Mouse (Mus musculus) midbrain, postnatal 0 days (tissue): ENCODE results near the gene Mars. TPM values are rescaled to one million over a fixed set of nuclear protein-coding genes. Genes with fewer than 3 reads are reported as not detected.

Experiments used
- ATAC-seq: fragments of 200-750 bp; cut with Nextera tagmentation; 2 replicates; pipeline ENCODE4 v1.8.0; 2017; ENCODE audit warnings: moderate number of reproducible peaks, mild to moderate bottlenecking, moderate TSS enrichment, moderate library complexity; ENCODE audit not compliant: low FRiP score
- DNase-seq: peaks from one replicate; pipeline ENCODE4 v3.0.0-alpha.2; 2015; ENCODE audit warnings: low spot score
- H3K27ac ChIP-seq: fragments of 300-500 bp; sonication (generic); 2 replicates; pipeline ENCODE4 v1.5.1; 2014; ENCODE audit warnings: low read depth, mild to moderate bottlenecking, low read length, mixed read lengths
- H3K27me3 ChIP-seq: fragments of 300-500 bp; sonication (generic); 2 replicates; pipeline ENCODE4 v1.6.1; 2014; ENCODE audit warnings: low read length, control low read depth, mixed read lengths; ENCODE audit not compliant: insufficient read depth
- H3K36me3 ChIP-seq: fragments of 300-500 bp; sonication (generic); 2 replicates; pipeline ENCODE4 v1.6.1; 2014; ENCODE audit warnings: low read length, control low read depth, mixed read lengths; ENCODE audit not compliant: insufficient read depth
- H3K4me1 ChIP-seq: fragments of 300-500 bp; sonication (generic); 2 replicates; pipeline ENCODE4 v1.6.1; 2014; ENCODE audit warnings: mild to moderate bottlenecking, control low read depth, antibody characterized with exemption, low read length, mixed read lengths; ENCODE audit not compliant: insufficient read depth
- H3K4me2 ChIP-seq: fragments of 300-500 bp; sonication (generic); 2 replicates; pipeline ENCODE4 v1.6.1; 2014; ENCODE audit warnings: low read depth, mild to moderate bottlenecking, low read length, mixed read lengths; ENCODE audit not compliant: poor library complexity, severe bottlenecking
- H3K4me3 ChIP-seq: fragments of 300-500 bp; sonication (generic); 2 replicates; pipeline ENCODE4 v1.5.1; 2014; ENCODE audit warnings: low read depth, mild to moderate bottlenecking, low read length, moderate library complexity
- H3K9ac ChIP-seq: fragments of 300-500 bp; sonication (generic); replicated peaks from 2 replicates; pipeline ENCODE4 v1.6.1; 2014; ENCODE audit warnings: mild to moderate bottlenecking, low read length, moderate library complexity, mixed read lengths; ENCODE audit not compliant: poor library complexity, severe bottlenecking
- H3K9me3 ChIP-seq: fragments of 300-500 bp; sonication (generic); 2 replicates; pipeline ENCODE4 v1.6.1; 2016; ENCODE audit warnings: low read length, control low read depth
- CTCF ChIP-seq: IDR thresholded peaks from 2 replicates; pipeline ENCODE4 v1.5.1; 2016; ENCODE audit warnings: antibody characterized with exemption, mild to moderate bottlenecking
- WGBS: fragments of 180-500 bp; shearing (Covaris S2); extraction: QIAGEN DNeasy Blood & Tissue Kit; methylation state at CpG from one replicate; pipeline ENCODE4 v1.1.7; 2014; 5-methylcytosine and 5-hydroxymethylcytosine counted together
- polyA plus RNA-seq: library from polyadenylated mRNA; unstranded; fragments of >200 nt; fragmentation: Nextera tagmentation; extraction: Ambion mirVana; gene quantifications from 2 replicates; pipeline ENCODE4 v1.2.1, GENCODE M21; 2015
- total RNA-seq: library from RNA; depleted of rRNA; stranded (reverse); fragments of >200 nt; gene quantifications from 2 replicates; pipeline ENCODE4 v1.2.3, GENCODE M21; 2014

The Mars gene
- total and polyA plus RNA-seq, 2 experiments from 2014 or later: 62.6 to 112 TPM

- Histone ChIP-seq H3K4me2 (no peak overlapping the region), H3K9ac (no peak overlapping the region), H3K4me3 (no peak overlapping the region), H3K36me3 (peaks cover 64% of the 10 kb centered on the region), H3K9me3 (no peaks in the 10 kb centered on the region), H3K27me3 (no peaks in the 10 kb centered on the region), H3K4me1 (no peaks in the 10 kb centered on the region), H3K27ac (no peak overlapping the region)
- DNase-seq (no peak), ATAC-seq (no peak)
- TF ChIP-seq CTCF: no peak
- WGBS: 90% methylated on average over 16 of the region's 16 CpGs
Measured at GRCm38 (mm10) chr10:127297015-127297871, 14.3 kb downstream of the Mars start.

GRCm38 (mm10) chr10:127295986-127296794, 15.4 kb downstream of the Mars start:
- DNase-seq: no peak
- Histone ChIP-seq H3K27ac (no peak overlapping the region), H3K36me3 (peaks cover 61% of the 10 kb centered on the region), H3K27me3 (no peaks in the 10 kb centered on the region), H3K4me3 (no peak overlapping the region), H3K9ac (no peak overlapping the region), H3K9me3 (no peaks in the 10 kb centered on the region), H3K4me2 (no peak overlapping the region), H3K4me1 (peaks cover 3% of the 10 kb centered on the region; the same call in 1 of the 2 replicates)
- no peak for ATAC-seq
- 92% methylated on average over 24 of the region's 24 CpGs for WGBS
- no peak for TF ChIP-seq CTCF

- WGBS: 93% methylated on average over 10 of the region's 10 CpGs
- Histone ChIP-seq H3K9me3 (no peaks in the 10 kb centered on the region), H3K36me3 (peaks cover 54% of the 10 kb centered on the region), H3K27ac (no peak overlapping the region), H3K4me2 (no peak overlapping the region), H3K4me1 (peaks cover 3% of the 10 kb centered on the region; the same call in 1 of the 2 replicates), H3K9ac (no peak overlapping the region), H3K4me3 (no peak overlapping the region), H3K27me3 (no peaks in the 10 kb centered on the region)
- no peak for ATAC-seq
- no peak for TF ChIP-seq CTCF
- no peak for DNase-seq
Measured at GRCm38 (mm10) chr10:127294895-127295510, 16.6 kb downstream of the Mars start.

DNA sequence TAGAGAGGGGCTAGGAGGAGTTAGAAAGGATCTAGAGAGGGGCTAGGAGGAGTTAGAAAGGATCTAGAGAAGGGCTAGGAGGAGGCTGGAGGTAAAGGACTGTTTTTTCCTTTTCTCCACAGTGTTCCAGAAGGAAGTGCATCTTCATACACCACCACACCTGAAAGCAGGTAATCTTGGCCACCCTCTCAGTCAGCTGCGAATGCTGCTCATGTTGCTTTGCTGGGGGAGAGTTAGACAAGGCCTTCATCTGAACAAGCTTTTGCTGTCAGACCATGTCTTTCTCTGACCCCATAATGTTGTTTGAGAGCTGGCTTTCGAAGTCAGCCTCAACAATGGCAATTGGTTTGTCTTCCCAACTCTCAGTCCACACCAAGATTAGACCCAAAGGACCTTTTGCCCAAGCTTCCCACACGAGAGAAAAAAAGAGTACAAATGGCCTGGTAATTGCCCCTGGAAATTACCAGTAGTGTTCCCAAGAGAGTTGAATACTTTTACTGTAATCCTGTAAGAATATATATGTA, 17.9 kb downstream of the Mars start:
- Histone ChIP-seq H3K27me3 (no peaks in the 10 kb centered on the region), H3K4me3 (no peak overlapping the region), H3K27ac (no peak overlapping the region), H3K9me3 (no peaks in the 10 kb centered on the region), H3K9ac (no peak overlapping the region), H3K4me1 (peaks cover 3% of the 10 kb centered on the region; the same call in 1 of the 2 replicates), H3K4me2 (no peak overlapping the region), H3K36me3 (peaks cover 42% of the 10 kb centered on the region)
- ATAC-seq: no peak
- TF ChIP-seq CTCF: no peak
- WGBS: 88% methylated on average over 3 of the region's 3 CpGs
- DNase-seq: no peak

DNA sequence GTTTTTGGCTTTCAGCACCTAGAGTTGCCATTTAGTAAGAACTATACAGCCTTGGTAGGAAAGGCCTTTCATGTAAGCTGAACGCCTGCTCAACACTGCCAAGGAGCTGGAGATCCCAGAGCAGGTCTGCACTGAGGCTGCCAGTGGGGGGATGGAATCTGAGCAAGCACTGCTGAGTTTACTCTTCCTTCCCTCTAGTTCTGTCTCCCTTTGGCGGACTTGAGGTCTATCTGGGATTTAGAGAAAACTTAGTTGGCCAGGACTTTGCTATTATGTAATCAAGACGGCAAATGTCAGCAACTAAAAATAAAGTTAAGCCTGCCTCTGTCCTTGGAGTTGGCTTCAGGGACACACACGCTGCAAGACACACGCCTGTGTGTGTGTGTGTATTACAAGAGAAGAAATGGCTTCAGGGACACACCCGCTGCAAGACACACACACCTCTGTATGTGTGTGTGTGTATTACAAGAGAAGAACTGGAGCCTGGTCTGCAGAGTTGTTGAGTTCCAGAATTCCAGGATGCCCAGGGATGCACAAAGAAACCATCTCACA, 18.5 kb downstream of the Mars start:
- no peak overlapping the region; the same call in 1 of the 2 replicates for H3K27ac ChIP-seq
- WGBS: 89% methylated on average over 6 of the region's 6 CpGs
- H3K27me3 ChIP-seq: no peaks in the 10 kb centered on the region
- no peak overlapping the region for H3K9ac ChIP-seq
- peaks cover 3% of the 10 kb centered on the region; the same call in 1 of the 2 replicates for H3K4me1 ChIP-seq
- H3K4me2 ChIP-seq: no peak overlapping the region
- no peaks in the 10 kb centered on the region for H3K9me3 ChIP-seq
- H3K4me3 ChIP-seq: no peak overlapping the region
- peaks cover 42% of the 10 kb centered on the region for H3K36me3 ChIP-seq
- DNase-seq: no peak
- no peak for ATAC-seq
- TF ChIP-seq CTCF: no peak
